Mouse (Mus musculus) right cerebral cortex, postnatal 36 days (tissue): ENCODE measurements around the gene BC048671.

Experiments
- DNase-seq, 2 experiments: peaks; one replicate each; pipeline ENCODE4 v3.0.0; 2022; ENCODE audit warnings: low spot score in 2 of 2, mixed read lengths in 1 of 2

BC048671 gene

GRCm38 (mm10) chr6:90300919-90301318 is at the start of gene BC048671:
Gene BC048671, plus strand, starts transcription at chr6:90301219.
- DNase-seq, result no peak

DNA sequence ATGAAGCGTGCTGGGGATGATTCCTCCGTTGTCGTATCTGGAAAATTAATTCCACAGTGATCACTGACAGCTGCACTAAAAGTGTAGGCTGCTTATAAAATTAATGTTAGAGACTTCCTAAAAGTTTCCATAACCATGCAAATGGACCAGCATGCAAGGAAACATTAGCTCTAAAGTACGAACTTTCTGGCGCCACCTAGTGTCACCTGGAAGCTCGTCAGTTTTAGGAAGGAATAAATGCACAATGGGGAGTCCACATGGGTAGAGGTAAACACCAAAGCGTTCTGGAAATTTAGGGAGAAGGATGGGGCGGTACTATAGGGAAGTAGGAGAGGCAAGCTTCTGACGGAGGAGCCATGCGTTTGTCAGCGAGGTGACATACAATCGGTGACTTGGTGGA is 12.8 kb upstream of the BC048671 start:
- no peak for DNase-seq

DNA sequence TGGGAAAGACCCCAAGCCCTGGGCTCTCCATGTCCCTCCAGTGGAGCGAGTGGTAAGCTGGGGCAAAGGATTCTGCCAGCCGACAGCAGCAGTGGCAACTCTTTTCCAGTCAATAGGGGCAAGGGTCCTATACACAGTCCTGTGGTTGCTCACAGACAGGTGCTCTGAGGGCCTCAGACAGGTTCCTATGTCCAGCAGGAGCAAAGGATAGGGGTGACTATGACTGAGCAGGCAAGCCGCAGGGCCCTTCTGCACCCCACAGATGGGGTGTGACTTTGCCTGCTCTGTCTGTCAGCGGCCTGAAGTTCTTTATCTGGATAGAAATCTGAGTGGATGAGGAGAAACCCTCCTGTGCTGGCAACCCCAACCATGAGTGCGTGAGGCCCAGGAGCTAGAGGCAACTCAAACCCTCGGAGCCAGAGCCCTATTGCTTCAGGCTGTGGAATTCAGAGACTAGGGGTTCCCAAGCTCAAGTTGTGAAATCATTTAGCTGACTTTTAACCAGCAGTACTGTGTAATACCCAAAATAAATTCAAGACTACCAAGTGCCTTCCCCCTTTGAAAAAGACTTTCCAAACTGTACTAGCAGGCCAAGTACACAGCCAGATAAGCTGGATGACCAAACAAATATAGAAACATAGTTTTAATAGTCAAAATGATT is 5.4 kb downstream of the BC048671 start:
- DNase-seq, result no peak

DNA sequence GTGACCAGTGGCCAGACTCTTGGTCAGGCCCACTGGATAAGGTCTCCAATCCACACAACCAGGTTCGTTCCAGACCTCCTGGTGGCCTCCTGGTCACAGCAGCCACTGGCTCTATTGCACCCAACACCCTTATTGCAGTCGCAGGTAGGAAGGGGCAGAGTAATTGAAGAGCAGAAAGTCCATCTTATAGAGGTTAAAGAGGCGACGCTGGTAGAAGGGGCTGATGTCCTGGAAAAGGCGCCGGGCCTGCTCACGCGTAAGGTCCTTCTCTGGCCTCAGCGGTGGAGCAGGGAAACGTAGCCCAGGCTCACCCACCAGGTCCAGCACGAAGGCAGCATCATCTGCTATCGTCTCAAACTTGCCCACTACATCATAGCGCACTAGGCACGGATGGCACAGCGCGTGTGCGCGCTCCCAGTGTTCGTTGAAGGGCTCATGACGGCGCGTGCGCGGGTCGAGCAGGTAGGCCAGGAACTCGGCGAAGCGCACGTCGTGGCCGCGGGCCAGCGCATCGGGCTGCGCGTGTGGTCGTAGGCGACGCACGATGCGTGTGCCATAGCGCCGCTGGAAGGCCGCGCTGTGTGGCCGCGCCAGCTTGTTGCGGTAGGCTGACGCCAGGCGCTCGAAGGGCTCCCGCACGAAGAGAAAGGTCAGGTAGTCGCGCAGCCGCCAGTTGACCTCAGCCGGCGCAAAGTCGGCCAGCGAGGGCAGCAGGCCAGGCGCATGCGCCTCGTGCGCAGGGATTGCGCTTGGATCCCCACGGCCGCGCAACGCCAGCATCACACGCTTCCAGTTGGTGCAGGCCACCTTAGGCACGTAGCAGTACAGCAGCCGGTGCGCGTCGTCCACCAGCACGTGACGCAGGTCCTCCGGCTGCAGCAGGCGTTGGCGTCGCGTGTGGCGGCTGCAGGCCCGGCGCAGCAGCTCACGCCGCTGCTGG is 8.1 kb downstream of the BC048671 start:
- no peak for DNase-seq

GRCm38 (mm10) chr6:90315961-90316360 is 14.9 kb downstream of the BC048671 start:
- peak in 1 of 2 experiments; percentile 42 for DNase-seq

DNA sequence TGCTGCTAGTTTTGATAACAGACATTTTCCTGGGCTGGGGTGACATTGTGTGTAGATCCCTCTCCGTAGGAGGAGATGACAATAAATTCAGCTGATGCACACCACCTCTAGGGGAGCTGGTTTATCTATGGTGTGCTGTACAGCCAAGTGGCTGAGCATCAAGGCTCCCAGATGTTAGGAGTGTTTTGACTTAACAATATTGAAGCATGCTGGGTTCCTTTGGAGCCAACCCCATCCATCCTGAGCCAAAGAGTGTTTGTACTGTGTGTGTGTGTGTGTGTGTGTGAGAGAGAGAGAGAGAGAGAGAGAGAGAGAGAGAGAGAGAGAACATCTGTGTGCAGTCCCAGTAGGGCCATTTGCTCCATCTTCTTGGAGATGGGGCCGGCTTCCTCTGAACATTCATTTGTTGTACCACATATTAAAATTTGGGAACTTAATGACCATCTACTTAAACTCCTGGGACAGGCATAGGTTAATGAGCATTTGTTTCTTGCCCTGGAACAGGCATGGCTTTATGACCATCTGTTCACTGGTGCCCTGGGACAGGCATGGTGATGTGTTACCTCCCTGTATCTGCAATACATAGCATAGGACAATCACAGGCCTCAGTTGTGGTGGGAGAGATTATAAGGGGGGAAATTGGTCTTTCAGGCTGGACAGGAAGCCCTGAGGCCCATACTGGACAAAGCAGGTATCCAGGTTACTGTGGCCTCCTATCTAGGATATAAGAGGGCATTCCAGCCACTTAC is 16.7 kb downstream of the BC048671 start:
- DNase-seq, result no peak

- DNase-seq, result no peak
Observed at GRCm38 (mm10) chr6:90319019-90319418, 18.0 kb downstream of the BC048671 start.

GRCm38 (mm10) chr6:90319475-90320191 is 18.6 kb downstream of the BC048671 start:
- no peak for DNase-seq

DNA sequence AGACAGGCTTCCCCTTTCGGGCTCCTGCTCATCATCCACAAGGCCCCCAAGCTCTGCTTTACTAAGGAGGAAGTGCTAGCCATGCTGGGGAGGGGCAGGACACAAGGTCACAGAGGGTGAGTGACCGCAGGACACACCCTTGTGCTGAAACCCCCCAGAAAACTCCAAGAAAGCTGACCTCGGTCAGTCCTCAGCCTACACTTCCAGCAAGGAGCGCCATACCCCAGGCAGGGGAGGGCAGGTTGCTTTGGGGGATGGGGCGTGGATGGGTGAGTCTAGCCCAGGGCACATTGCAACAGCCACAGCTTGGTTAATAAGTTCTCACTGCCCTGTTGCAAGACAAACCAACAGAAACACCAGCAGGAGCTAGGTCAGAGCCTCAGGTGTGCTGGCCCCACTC is 19.4 kb downstream of the BC048671 start:
- no peak for DNase-seq

- no peak for DNase-seq
Observed at GRCm38 (mm10) chr6:90321811-90322210, 20.8 kb downstream of the BC048671 start.

GRCm38 (mm10) chr6:90324026-90324425 is 23.0 kb downstream of the BC048671 start:
- no peak for DNase-seq

DNA sequence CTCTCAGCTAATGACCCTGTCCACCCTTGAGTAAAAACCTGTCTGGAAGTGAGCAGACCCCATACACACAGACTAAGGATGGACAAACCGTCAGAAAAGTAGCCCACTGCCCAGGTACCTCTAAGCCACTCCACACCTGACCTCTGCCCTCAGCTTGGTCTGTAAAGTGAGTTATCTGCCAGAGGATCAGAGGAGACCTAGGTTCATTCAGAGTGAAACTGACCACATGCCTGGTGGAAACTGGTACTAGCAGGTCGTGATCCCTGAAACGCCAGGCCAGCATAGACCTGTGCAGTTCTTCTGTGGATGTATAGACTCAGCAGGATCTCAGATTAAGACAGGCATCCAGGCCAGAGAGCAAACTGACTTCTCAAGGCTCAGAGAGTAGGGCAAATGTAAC is 23.4 kb downstream of the BC048671 start:
- no peak for DNase-seq

DNA sequence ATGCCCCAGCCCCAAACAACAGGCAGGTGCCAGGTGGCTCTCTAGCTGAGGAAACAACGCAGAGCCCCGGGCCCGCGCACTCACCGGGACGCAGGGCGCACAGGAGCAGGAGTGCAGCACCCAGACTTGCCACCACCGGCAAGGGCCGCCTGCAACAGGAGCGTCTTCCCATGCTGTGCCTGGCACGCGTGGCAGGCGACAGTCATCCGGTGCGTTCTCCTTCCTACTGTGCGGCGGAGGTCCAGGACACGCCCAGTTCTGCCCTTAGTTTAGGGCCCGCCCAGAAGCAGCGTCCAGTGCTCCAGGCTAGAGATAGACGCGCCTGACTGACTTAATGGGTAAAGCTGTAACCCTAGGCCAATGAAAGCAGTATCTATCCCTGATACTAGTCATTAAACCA is 24.0 kb downstream of the BC048671 start, which contains the start of gene Chst13:
TSS of gene Chst13 (minus strand) at position 195 of the 400 bp plus-strand sequence.
- no peak for DNase-seq

GRCm38 (mm10) chr6:90327670-90328069 is 26.7 kb downstream of the BC048671 start:
- DNase-seq, result peak in 1 of 2 experiments; percentile 25

- no peak for DNase-seq
Observed at GRCm38 (mm10) chr6:90329953-90330352, 28.9 kb downstream of the BC048671 start.

DNA sequence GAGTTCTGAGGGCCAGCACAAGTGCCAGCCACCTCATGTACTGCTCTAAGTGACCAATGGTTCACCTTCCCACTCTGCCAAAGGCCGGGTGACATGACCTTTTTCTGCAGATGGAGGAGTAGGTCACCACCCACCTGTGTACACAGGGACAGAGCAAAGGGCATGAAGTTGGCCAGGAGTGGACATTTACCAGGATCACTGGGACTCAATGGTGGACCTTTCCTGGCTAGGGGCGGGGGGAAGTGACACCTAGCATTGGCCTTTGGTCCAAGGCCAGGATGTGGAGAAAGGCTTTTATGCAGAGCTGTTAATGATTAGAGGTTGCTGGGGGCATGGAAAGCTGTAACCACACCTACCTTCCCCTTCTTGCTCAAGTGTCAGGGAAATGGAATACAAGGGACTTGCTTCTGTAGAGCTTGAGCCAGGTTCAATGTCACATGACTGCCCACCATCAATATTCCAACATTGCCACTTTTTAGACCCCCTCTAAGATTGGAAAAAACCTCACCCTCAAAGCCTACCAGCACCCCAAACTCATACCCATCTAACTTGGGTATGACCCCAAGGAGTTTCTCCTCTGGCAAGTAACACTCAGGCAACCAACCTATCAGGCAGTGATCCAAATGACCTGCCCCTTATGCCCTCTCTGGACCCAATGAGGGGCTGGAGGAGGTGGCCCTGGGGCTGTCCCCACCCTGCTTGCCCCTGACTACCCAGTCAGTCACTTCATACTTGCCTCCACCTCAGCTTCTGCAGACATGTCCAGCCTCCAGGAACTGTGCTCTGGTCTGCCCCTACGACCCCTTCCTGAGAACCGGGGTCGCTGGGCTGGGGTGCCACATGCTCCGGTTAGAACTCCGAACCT is 31.8 kb downstream of the BC048671 start, which contains the start of gene Uroc1:
TSS of gene Uroc1 (plus strand) at position 724 of the 865 bp plus-strand sequence.
- no peak for DNase-seq

DNA sequence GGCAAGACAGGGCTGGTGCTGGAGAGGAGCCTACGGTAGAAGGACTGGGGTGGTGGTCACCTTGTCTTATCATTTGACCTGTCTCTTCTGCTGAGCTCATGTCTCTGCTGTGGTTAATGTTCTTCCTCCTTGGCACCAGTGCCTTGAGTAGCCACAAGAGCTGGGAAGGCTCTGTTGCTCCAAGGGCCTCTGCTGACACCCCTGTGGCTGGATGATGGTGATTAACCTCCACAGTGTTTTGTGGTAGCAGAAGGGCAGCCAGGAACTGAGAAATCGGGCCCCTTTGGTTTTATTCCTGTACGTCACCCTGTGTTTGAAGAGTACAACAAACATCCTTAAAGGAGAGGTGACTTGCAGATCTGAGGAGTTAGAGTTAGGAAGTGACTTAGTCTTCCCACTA is 33.2 kb downstream of the BC048671 start:
- DNase-seq, result no peak

GRCm38 (mm10) chr6:90342343-90342742 is 41.3 kb downstream of the BC048671 start:
- no peak for DNase-seq

GRCm38 (mm10) chr6:90347183-90347582 is 46.2 kb downstream of the BC048671 start:
- no peak for DNase-seq

- no peak for DNase-seq
Observed at GRCm38 (mm10) chr6:90348500-90348899, 47.5 kb downstream of the BC048671 start.
